Mouse (Mus musculus): ENCODE results near the gene Pawr. TPM values are rescaled to one million over a fixed set of nuclear protein-coding genes. Genes with fewer than 3 reads are reported as not detected.

Pawr gene
- total and polyA plus RNA-seq, 2 experiments from 2014 or later, result 3.0 to 5.0 TPM

GRCm38 (mm10) chr10:108408437-108408836 lies 76.5 kb downstream of the Pawr start:
- 80% methylated on average over 6 of the region's 6 CpGs for WGBS
- Histone ChIP-seq H3K36me3 (ENCODE audit: insufficient read depth) (no peaks in the 10 kb centered on the region), H3K9ac (no peak overlapping the region), H3K4me3 (ENCODE audit: low read depth, low read length) (no peak overlapping the region), H3K4me2 (ENCODE audit: low read depth) (no peak overlapping the region), H3K27me3 (ENCODE audit: insufficient read depth, low read length) (no peaks in the 10 kb centered on the region), H3K9me3 (ENCODE audit: low read length) (no peaks in the 10 kb centered on the region), H3K27ac (ENCODE audit: low read depth, low read length) (no peak overlapping the region), H3K4me1 (ENCODE audit: insufficient read depth) (no peaks in the 10 kb centered on the region)
- ATAC-seq (no peak), DNase-seq (no peak)
- TF ChIP-seq CTCF (IDR thresholded peaks at IDR 0.05; ENCODE audit: low read depth), result no peak

DNA sequence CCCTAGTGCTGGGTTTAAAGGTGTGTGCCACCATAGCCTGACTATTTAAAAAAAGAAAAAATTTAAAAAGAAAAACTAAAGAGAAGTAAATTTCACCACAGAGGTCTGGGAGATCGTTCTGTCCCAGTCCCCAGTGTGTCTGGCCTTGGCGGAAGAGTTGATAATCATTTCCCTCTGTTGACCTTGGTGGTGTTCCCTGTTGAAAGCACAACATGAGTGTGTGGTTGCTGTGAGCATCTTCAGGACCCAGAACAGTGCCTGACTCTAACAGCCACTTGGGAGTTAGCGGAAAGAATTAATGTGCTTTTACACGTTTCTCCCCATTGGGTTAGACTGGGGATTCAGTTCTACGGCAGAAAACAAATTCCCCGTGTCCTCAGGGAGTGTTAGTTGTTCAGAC lies 77.1 kb downstream of the Pawr start:
- DNase-seq, result no peak
- no peak overlapping the region for H3K9ac ChIP-seq
- WGBS, result 79% methylated on average over 6 of the region's 6 CpGs
- H3K9me3 ChIP-seq (ENCODE audit: low read length), result no peaks in the 10 kb centered on the region
- ATAC-seq, result no peak
- H3K4me1 ChIP-seq (ENCODE audit: insufficient read depth), result no peaks in the 10 kb centered on the region
- H3K27ac ChIP-seq (ENCODE audit: low read depth, low read length), result no peak overlapping the region
- no peaks in the 10 kb centered on the region for H3K36me3 ChIP-seq (ENCODE audit: insufficient read depth)
- no peak overlapping the region for H3K4me2 ChIP-seq (ENCODE audit: low read depth)
- TF ChIP-seq CTCF (IDR thresholded peaks at IDR 0.05; ENCODE audit: low read depth), result no peak
- H3K27me3 ChIP-seq (ENCODE audit: insufficient read depth, low read length), result no peaks in the 10 kb centered on the region
- no peak overlapping the region for H3K4me3 ChIP-seq (ENCODE audit: low read depth, low read length)

- Histone ChIP-seq H3K4me2 (ENCODE audit: low read depth) (no peak overlapping the region), H3K27ac (ENCODE audit: low read depth, low read length) (no peak overlapping the region), H3K27me3 (ENCODE audit: insufficient read depth, low read length) (no peaks in the 10 kb centered on the region), H3K9me3 (ENCODE audit: low read length) (no peaks in the 10 kb centered on the region), H3K9ac (no peak overlapping the region), H3K4me1 (ENCODE audit: insufficient read depth) (no peaks in the 10 kb centered on the region), H3K4me3 (ENCODE audit: low read depth, low read length) (no peak overlapping the region), H3K36me3 (ENCODE audit: insufficient read depth) (no peaks in the 10 kb centered on the region)
- 76% methylated on average over 6 of the region's 6 CpGs for WGBS
- TF ChIP-seq CTCF (IDR thresholded peaks at IDR 0.05; ENCODE audit: low read depth), result no peak
- no peak for ATAC-seq
- DNase-seq, result no peak
Measured at GRCm38 (mm10) chr10:108409529-108409928, 77.6 kb downstream of the Pawr start.

- DNase-seq (no peak), ATAC-seq (no peak)
- no peak overlapping the region for H3K4me2 ChIP-seq (ENCODE audit: low read depth)
- no peaks in the 10 kb centered on the region for H3K36me3 ChIP-seq (ENCODE audit: insufficient read depth)
- H3K9me3 ChIP-seq (ENCODE audit: low read length), result no peaks in the 10 kb centered on the region
- H3K27ac ChIP-seq (ENCODE audit: low read depth, low read length), result no peak overlapping the region
- no peak overlapping the region for H3K9ac ChIP-seq
- 91% methylated on average over 14 of the region's 14 CpGs for WGBS
- no peak for TF ChIP-seq CTCF (IDR thresholded peaks at IDR 0.05; ENCODE audit: low read depth)
- no peaks in the 10 kb centered on the region for H3K27me3 ChIP-seq (ENCODE audit: insufficient read depth, low read length)
- H3K4me3 ChIP-seq (ENCODE audit: low read depth, low read length), result no peak overlapping the region
- no peaks in the 10 kb centered on the region for H3K4me1 ChIP-seq (ENCODE audit: insufficient read depth)
Measured at GRCm38 (mm10) chr10:108414936-108415635, 83.2 kb downstream of the Pawr start.

DNA sequence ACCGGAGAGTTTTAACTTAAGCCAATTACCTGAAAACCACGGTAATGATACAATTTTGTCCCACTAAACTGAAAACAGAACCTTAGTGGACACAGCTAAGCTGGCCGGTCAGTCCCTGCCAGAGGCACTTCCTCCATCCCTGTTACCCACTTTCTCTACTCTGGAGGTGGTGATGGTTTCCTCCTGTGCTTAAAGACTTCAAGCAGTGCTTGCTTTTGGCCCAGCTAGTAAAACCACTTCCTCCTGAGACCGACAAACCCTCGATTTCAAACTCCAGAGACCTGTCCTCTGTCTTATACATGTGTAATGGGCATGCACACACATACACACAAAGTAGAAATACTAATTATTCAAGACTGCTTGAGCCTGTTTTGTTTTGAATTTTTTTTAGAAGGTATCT lies 85.5 kb downstream of the Pawr start:
- no peaks in the 10 kb centered on the region for H3K9me3 ChIP-seq (ENCODE audit: low read length)
- DNase-seq (no peak), ATAC-seq (no peak)
- no peaks in the 10 kb centered on the region for H3K27me3 ChIP-seq (ENCODE audit: insufficient read depth, low read length)
- no peak overlapping the region for H3K27ac ChIP-seq (ENCODE audit: low read depth, low read length)
- no peak overlapping the region for H3K4me3 ChIP-seq (ENCODE audit: low read depth, low read length)
- no peak overlapping the region for H3K9ac ChIP-seq
- H3K4me2 ChIP-seq (ENCODE audit: low read depth), result no peak overlapping the region
- no peaks in the 10 kb centered on the region for H3K36me3 ChIP-seq (ENCODE audit: insufficient read depth)
- no peak for TF ChIP-seq CTCF (IDR thresholded peaks at IDR 0.05; ENCODE audit: low read depth)
- no peaks in the 10 kb centered on the region for H3K4me1 ChIP-seq (ENCODE audit: insufficient read depth)
- 91% methylated on average over 5 of the region's 5 CpGs for WGBS

DNA sequence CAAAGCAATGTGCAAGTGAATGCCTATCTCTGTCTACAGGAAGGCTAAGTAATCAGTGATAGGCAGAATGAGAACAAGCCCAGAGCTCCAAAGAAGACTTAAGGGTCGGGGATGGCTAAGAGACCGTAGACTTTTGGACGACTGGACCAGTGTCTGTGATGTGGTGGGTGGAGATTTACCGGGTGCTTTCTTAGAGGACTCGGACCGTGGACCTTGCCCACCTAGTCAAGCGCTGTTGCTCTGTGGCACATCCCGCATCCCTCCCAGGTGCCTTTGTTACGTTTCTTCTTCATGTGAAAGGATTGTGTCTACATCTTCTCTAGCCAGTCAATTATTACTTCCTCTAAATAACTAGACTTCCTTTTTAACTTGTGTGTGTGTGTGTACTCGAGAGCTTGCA lies 98.6 kb downstream of the Pawr start:
- Histone ChIP-seq H3K9me3 (ENCODE audit: low read length) (no peaks in the 10 kb centered on the region), H3K4me2 (ENCODE audit: low read depth) (no peak overlapping the region), H3K27ac (ENCODE audit: low read depth, low read length) (no peak overlapping the region), H3K36me3 (ENCODE audit: insufficient read depth) (no peaks in the 10 kb centered on the region), H3K4me1 (ENCODE audit: insufficient read depth) (no peaks in the 10 kb centered on the region), H3K4me3 (ENCODE audit: low read depth, low read length) (no peak overlapping the region), H3K27me3 (ENCODE audit: insufficient read depth, low read length) (no peaks in the 10 kb centered on the region), H3K9ac (no peak overlapping the region)
- WGBS, result 93% methylated on average over 10 of the region's 10 CpGs
- DNase-seq, result no peak
- ATAC-seq, result no peak
- TF ChIP-seq CTCF (IDR thresholded peaks at IDR 0.05; ENCODE audit: low read depth), result no peak

GRCm38 (mm10) chr10:108432194-108432593 lies 100.3 kb downstream of the Pawr start:
- Histone ChIP-seq H3K4me3 (ENCODE audit: low read depth, low read length) (no peak overlapping the region), H3K4me2 (ENCODE audit: low read depth) (no peak overlapping the region)

More at GRCm38 (mm10) chr10:108432194-108432593, 100.3 kb downstream of the Pawr start:
- Histone ChIP-seq H3K9me3 (ENCODE audit: low read length) (no peaks in the 10 kb centered on the region), H3K36me3 (ENCODE audit: insufficient read depth) (no peaks in the 10 kb centered on the region), H3K27ac (ENCODE audit: low read depth, low read length) (no peak overlapping the region), H3K27me3 (ENCODE audit: insufficient read depth, low read length) (no peaks in the 10 kb centered on the region), H3K4me1 (ENCODE audit: insufficient read depth) (no peaks in the 10 kb centered on the region), H3K9ac (no peak overlapping the region)
- no peak for DNase-seq
- TF ChIP-seq CTCF (IDR thresholded peaks at IDR 0.05; ENCODE audit: low read depth), result no peak
- 23% methylated on average over 10 of the region's 10 CpGs for WGBS
- ATAC-seq, result no peak
